Mouse (Mus musculus): ENCODE measurements around the gene Prkaa1.

Prkaa1 gene

DNA sequence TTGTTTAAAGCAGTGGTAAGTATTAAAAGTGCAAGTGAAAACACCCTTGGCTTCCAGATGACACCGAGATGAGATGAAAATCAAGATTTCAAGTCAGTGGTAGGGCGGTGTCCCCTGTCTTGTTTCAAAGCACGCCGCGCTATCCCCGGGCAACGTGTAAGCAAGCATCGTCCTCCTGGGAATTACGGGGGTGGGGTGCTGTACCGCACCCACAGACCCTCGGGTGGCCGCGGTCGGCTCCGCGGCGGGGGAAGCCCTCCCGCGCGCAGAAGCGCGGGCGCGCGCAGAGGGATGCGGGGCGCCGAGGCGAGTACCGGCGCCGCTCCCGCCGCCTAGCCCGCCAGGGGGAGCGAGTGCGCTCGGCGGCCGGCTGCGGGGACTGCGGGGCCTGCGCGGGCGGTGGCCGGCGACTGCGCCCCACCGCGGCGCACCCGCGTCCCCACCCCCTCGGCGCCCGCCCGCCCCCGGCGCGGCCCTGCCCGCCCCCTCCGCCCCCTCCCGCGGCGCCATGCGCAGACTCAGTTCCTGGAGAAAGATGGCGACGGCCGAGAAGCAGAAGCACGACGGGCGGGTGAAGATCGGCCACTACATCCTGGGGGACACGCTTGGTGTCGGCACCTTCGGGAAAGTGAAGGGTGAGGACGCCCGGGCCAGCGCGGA, at the start of gene Prkaa1:
Prkaa1 (plus strand) TSS at position 501 of the 660 bp plus-strand sequence.
- peak; percentile 77 for DNase-seq (ENCODE audit: low read depth, low spot score)

DNA sequence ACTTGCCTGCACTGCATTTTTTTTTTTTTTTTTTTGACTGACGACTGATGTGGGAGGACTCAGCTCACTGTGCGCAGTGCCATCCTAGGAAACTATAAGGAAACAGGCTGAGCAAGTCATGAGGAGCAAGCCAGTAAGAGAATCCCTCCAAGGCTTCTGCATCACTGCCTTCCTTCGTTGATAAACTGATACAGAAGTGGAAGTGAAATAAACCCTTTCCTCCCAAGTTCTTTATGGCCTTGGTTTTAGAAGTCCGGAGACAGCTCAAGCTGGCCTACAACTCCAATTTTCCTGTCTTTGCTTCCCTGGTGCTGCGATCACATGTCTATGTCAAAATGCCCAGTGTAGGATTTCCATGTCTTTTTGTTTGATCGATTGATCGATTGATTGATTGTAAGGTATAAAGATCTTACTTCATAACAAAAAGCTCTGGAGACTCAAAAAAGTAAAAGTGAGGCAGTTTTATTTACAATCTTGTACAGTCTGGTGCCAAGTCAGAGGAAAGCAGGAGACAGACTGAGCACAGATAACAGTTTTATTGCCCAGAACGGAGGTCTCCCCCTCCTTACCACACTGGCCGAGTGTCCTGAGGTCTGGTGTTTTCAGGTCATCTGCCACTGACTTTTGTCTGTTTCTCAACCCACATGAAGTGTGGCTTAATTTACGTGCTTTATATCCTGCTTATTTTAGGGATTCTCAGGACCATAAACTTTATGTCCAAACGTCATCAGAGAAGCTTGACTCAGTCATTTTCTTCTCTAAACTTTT, 47.9 kb upstream of the Prkaa1 start:
- DNase-seq (ENCODE audit: low read depth, low spot score) = no peak

DNA sequence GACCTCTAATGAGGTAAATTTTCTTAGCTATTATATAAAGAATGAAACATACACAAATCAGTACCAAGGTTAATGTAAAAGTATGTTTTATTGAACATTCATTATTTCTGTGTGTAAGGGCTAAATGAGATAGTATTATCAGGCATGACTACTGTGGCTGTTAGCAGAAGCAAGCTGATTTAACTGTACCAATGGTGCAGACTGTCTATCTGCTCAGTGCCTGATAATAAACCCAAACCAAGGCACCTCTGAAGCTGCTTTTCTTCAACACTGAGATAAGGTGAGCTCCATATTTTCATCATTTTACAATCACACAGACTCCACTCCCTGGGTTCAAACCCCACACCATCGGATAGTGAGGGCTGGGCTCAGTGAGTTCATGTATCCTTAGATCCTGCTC, 46.3 kb upstream of the Prkaa1 start:
- DNase-seq (ENCODE audit: low read depth, low spot score) = no peak

DNA sequence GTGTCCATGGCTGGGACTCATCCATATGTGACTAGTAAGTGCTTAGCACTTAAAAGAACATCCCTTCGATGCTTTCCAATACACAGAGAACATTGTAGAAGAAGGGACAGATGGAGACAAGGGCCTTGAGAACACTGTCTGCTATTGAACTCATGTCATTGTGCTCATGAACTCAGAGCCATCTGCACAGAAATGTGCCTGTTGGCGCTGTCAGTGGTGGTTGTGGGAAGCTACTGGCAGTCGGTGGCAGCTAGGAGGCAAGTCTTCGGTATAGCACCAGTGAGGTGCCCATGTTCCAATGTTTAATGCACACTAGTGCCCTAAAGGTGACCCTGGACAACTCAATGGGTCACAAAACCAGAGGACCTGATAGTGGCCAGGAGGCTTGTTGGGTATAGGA, 41.3 kb upstream of the Prkaa1 start:
- no peak for DNase-seq (ENCODE audit: low read depth, low spot score)

DNA sequence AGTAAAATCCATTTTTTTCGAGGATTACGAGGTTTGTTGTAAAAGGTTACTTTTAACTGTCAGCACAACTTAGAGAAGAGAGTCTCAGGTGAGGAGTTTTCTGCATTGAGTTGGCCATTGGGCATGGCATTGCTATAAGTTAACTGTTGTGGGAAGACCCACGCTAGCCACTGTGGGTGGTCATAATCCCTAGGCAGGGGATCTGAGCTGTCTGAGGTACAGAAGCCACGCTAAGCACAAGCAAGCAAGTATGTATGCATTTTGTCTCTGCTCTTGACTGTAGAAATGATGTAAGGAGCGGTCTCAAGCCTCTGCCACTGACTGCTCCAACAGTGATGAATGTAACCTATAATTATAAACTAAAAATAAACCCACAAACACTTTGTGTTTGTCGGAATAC, 37.8 kb upstream of the Prkaa1 start:
- DNase-seq (ENCODE audit: low read depth, low spot score) = no peak

DNA sequence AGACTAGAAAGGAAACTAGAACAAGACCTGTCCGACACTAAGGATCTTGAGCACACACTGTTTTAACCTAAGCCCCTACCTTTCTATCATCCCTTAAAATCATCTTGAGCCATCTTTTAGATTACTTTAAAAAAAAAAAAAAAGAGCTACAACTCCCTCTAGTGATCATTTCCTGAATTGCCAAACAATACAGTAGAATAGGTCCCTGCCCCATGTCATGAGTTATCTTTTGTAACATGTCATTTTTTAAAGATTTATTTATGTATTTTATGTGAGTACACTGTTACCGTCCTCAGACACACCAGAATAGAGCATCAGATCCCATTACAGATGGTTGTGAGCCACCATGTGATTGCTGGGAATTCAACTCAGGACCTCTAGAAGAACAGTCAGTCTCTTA, 37.4 kb upstream of the Prkaa1 start:
- peak; percentile 61 for DNase-seq (ENCODE audit: low read depth, low spot score)

DNA sequence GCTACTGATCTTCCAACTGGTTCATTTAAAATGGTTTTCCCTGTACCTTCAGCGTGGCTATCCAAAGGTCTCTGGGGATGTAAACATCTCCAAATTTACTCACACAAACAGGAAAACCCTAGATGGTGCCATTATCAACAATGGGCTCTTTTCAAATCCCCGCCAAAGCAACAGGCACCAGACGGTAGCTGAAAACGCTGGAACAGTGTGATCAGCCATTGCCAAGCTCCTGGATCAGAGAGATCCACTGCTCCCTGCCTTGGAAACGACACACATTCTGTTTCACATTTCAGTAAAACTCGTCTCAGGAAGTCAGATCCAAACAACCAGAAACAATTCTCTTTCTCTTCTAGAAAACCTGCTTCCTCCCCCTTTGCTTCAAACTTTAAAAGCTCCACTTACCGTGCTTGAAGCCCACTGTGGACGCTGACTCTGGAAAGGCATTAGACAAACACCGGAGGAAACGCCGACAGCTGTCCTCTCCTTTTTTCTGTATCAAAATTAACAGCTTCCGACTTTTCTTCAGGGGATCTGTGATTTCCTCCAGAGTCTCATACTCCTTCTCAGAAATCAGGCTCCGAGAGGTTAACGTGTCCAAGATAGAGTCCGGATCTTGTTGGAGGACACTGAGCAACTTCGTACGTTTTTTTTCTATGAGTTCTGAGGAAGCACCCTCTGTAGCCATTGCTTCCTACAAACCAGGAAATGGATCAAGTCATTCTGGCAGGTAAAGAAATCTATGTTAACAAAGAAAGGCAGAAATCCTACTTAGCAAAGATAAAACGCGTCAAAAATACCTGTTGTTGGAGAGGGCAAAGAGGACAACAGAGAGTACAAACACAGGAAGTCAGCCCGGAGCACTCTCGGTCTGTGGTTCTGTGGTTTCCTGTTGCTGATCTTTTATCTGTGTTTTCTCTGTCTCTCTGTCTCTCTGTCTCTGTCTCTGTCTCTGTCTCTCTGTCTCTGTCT, 35.7 kb upstream of the Prkaa1 start, which contains the start of gene Card6:
Card6 (minus strand) TSS at position 854 of the 969 bp plus-strand sequence.
- peak; percentile 89 for DNase-seq (ENCODE audit: low read depth, low spot score)

DNA sequence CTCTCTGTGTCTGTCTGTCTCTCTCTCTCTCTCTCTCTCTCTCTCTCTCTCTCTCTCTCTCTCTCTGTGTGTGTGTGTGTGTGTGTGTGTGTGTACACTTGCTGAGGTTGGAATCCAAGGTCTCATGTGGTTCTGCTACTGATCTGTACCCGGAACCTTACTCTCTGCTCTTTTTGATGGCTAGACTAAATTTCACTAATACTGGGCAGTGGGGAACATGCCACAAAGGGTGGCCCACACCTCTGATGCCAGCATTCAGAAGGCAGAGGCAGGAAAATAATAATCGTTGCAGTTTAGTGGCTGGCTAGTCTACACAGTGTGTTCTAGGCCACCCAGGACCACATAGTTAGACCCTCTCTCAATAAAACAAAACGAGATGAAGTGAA, 35.0 kb upstream of the Prkaa1 start:
- DNase-seq (ENCODE audit: low read depth, low spot score) = no peak

DNA sequence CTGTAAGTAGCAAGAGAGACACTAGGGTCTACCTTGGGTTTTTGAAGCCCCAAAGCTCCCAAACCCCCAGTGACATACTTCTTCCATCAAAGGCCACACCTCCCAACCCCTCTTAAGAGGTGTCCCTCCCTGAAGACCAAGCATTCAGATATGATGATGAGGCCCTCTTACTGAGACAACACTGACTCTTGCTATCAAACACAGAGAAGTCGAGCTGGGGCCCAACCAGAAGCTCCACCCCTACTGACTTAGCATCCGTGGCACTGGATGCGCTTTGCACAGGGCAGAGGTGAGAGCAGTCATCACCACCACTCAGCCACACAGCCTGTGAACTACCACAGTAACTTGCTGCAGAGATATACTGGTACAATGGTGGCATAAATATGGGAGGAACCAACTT, 31.0 kb upstream of the Prkaa1 start:
- DNase-seq (ENCODE audit: low read depth, low spot score) = no peak

DNA sequence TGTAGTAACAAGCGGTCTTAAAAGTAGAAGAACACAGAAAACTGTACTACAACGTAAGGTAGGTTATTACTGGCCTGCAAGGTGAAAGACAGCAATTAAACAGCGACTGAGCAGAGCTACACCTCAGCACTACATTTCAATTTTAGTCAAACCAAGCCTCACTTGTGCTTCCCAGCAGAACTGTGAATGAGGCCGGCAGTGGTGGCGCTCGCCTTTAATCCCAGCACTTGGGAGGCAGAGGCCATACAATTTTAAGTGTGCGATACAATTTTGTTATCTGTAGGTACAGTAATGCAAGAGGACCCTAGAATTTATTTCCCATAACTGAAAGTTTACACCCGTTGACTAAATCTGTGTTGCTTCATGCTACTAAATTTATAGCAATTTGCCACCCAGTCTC, 28.5 kb upstream of the Prkaa1 start:
- DNase-seq (ENCODE audit: low read depth, low spot score) = no peak

DNA sequence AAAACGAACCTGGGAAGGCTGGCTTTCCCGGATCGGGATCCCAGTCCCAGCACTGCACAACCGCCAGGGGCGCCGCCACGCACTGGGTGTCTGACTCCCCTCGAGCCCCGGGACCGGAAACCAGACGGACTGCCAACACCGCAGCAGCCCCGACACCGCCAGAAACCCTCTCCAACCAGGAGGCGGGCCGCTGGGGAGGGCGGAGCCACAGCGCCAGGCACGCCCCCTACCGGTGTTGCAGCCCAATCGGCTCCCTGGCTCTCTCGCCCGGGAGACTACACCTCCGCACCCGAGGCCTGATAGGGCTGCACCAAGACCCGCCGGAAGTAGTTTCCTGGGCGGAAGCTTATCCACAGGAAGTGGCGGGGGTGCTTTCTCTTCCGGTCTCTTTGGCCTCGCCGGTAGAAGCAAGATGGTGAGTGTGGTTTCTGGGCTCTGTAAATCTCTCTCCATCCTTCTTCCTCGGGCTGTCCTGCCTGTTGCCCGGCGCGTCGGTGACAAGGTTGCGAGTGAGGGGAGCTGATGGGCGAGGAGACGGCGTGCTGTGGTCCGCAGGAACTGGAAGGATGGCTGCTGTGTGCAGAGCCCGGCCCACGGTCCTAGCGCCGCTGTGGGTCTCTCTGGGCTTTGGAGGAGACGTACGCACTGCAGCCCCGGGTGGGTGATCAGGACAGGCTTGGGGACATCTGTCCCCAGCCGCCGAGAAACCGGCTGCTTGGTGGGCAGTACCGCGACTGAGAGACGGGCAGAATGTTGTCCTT, 27.2 kb upstream of the Prkaa1 start, which contains the start of gene Rpl37:
Rpl37 (plus strand) TSS at position 376 of the 761 bp plus-strand sequence.
- peak; percentile 98 for DNase-seq (ENCODE audit: low read depth, low spot score)

DNA sequence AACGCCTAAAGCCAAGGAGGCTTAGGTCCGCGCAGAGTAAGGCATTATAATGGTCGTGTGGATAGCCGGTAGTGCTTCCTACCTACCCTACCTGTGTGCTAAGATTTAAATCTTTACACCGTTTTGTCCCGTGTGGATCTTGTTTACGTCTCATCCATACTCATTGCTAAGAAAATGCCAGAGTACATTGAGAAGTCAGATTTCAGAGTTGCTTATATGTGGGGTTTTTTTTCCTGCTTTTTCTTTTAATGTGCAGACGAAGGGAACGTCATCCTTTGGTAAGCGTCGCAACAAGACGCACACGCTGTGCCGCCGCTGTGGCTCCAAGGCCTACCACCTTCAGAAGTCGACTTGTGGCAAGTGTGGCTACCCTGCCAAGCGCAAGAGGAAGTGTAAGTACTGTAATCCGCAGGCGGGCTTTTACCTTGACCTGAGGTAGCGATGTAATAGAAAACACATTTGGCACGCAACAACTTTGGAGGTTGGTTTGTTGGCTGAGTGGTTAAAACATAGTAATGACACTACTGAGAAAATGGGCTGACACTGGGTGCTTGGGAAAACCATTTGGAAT, 26.5 kb upstream of the Prkaa1 start:
- DNase-seq (ENCODE audit: low read depth, low spot score) = peak; percentile 57

DNA sequence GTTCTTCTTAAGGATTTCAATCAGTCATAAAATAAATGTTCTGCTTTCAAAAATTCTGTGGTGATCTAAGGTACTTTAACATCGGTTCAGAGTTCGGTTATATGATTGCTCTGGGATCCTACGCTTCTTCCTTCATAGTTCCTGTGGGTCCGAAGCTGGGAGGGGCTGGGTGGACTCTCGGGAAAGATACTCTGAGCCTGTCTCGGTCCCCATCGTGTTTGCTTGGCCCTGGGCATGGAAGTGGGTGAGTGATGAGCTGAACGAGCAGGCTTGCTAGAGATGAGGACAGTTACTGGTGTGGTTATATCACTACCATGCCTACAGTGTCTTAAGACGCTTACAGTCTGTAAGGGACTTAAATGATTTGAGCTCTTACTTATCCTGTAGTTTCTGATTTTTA, 25.0 kb upstream of the Prkaa1 start:
- no peak for DNase-seq (ENCODE audit: low read depth, low spot score)

DNA sequence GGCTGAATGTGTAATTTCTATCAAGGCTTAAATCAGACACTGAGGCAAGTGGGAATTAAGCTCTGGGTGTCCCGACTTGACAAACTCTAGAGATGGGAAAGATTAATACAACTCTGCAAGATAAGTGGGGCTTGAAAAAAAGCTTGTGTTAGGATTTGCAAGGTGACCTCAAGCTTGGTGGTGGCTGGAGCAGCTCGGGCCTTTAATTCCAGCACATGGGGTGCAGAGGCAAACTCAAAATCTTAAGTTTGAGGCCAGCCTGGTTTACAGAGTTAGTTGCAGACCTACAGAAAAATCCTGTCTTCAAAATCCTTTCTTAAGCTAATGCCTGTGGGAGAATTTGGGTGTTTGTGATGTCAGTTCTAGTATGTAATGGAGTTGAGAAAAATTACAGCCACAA, 24.5 kb upstream of the Prkaa1 start:
- no peak for DNase-seq (ENCODE audit: low read depth, low spot score)

DNA sequence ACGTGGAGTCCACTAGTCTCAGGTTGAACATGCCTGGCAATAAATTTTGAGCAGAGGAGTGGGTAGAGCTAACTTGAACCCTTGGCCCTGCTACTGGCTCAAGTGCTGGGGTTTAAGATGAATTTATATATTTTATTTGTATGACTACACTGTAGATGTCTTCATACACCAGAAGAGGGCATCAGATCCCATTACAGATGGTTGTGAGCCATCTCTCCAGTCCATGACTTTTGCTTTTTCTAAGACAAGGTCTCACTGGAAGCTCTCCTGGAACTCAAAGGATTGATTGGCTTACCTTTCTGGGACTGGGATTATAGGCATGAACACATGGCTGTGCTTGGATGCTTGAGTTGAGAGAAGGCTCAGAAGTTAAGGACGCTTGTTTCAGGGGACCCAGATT, 24.0 kb upstream of the Prkaa1 start:
- no peak for DNase-seq (ENCODE audit: low read depth, low spot score)

DNA sequence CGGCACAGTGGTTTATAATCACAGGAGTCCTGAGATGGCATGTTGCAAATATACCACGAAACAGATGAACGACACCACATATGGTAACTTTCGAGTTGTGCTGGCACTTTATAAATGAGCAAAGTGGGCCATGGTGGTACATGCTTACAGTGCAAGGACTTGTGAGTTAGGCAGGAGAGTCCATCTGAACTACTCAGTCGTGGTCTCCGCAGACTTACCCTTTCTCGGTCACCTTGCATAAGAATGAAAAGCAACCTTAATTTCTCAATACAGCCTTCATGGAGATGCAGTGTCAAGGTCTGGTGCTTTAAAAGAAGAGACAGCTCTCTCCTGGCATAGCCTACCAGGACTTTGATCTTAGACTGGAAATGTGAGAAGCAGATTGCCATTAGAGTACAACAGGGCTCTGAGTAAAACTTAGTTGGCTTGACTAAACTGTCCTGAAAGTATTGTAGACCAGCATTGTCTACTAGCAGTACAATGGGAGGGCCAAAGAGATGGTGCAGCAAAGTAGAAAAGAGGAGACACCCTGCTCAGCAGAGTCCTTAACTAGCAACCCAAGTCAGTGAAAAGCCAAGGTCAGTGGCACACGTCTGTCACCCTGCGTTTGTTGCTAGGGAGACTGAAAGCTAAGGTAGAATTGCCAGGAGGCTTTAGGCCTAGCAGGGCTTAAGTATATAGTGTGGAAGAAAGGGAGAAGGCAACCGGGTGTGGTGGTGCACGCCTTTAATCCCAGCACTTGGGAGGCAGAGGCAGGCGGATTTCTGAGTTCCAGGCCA, 21.9 kb upstream of the Prkaa1 start:
- DNase-seq (ENCODE audit: low read depth, low spot score) = no peak

DNA sequence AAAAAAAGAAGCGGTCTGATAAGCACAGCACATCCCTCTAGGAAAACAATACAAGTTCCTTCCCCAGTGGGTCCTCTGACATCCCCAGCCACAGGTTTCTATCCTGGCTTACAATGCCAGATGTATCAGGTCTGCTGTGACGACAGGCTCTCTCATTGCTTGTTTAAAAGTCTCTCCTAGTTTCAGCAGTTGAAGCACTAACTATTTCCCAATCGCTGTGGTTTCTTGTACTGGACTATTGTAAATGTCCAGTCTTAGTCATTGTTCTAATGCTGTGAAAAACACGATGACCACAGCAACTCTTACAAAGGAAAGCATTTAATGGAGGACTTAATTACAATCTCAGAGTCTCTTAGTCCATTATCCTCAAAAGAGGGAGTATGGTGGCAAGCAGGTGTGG, 17.2 kb upstream of the Prkaa1 start:
- no peak for DNase-seq (ENCODE audit: low read depth, low spot score)

DNA sequence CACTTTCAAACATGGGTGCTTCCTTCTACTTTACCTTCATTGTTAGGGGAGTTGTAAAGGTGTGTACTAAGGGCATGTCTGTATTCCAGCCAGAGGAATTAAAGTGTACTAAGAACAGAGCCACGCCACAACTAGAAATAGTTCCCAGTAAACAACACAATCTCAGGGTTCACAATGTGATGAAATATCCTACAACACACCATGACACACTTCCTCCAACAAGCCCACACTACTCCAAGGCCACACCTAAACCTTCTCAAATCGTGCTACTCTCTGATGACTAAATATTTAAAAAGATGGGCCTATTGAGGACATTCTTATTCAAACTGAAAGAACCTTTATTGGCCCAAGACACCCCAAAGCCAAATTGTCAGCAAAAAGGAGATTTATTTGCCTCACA, 16.2 kb upstream of the Prkaa1 start:
- no peak for DNase-seq (ENCODE audit: low read depth, low spot score)

DNA sequence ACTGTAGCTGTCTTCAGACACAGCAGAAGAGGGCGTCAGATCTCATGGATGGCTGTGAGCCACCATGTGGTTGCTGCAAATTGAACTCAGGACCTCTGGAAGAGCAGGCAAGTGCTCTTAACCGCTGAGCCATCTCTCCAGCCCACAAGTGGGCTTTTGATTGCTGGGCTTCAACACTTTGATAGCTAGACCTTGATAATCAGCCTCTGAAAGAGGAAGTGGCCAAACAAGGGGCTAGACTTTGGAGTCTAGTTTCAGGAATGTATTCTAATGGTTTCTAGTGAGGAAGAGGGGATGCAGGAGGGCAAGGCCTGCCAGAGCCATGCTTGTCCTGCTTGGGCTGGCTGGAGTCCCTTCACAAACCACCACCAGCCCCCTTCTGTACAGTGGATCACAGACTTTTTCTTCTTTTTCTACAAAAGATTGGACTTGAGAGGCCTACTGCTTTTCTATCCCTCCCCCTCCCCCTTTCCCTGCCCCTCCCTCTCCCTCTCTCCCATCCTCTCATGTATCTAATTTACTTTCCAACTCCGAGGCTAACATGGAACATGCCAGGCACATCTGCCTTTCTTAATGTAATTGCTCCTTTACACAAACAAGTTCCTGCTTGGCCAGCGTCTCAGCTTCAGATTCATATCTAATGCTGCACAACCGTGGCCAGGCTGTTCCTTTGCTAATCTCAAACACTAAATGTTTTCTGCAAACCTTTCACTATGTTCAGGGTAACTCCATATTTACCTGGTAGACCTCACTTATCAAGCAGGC, 15.3 kb upstream of the Prkaa1 start:
- DNase-seq (ENCODE audit: low read depth, low spot score) = no peak

Measured in CD4-positive helper T cell, adult 2 months (primary cell).